Mouse (Mus musculus) testis, adult 2 months (tissue): ENCODE measurements around the gene Zfp36.

Experiments
- CTCF ChIP-seq: fragments of 200-500 bp; IDR thresholded peaks from 2 replicates; pipeline ENCODE4 v1.5.1; 2012; ENCODE audit warnings: low read depth, mild to moderate bottlenecking, inconsistent platforms, low read length, moderate library complexity; ENCODE audit not compliant: control insufficient read depth, insufficient read depth, insufficient replicate concordance
- POLR2A ChIP-seq: fragments of 200-500 bp; IDR thresholded peaks from 2 replicates; pipeline ENCODE4 v1.6.1; 2012; ENCODE audit warnings: low read depth, mild to moderate bottlenecking, inconsistent platforms, low read length, moderate library complexity; ENCODE audit not compliant: control insufficient read depth

- TF ChIP-seq CTCF (no peak), POLR2A (no peak)
These were observed 10.3 kb upstream of the Zfp36 start for GRCm38 (mm10) chr7:28390331-28390730.
